Mouse (Mus musculus) large intestine, adult 2 months (tissue): ENCODE results near the gene Smagp. TPM values are rescaled to one million over a fixed set of nuclear protein-coding genes. Genes with fewer than 3 reads are reported as not detected.

Source experiments
- polyA plus RNA-seq: library from polyadenylated mRNA; depleted of rRNA; stranded (reverse); fragments of >200 nt; gene quantifications from 2 replicates; pipeline ENCODE4 v1.2.3, GENCODE M21; 2012; rRNA removed

Smagp gene
- polyA plus RNA-seq, 1 experiment = 206 TPM

Other genes starting within 250 kb of the Smagp start
- 0.07 and 0.18 TPM in 2 replicates for gene Gm5475, start 214.8 kb downstream of the Smagp start, polyA plus RNA-seq
- 42.1 and 56.1 TPM in 2 replicates for gene Slc11a2, start 211.9 kb downstream of the Smagp start, polyA plus RNA-seq
- 30.1 and 36.7 TPM in 2 replicates for gene Letmd1, start 167.9 kb downstream of the Smagp start, polyA plus RNA-seq
- gene Csrnp2, start 141.5 kb downstream of the Smagp start, polyA plus RNA-seq = 1.3 and 1.4 TPM in 2 replicates
- gene Tfcp2, start 84.9 kb downstream of the Smagp start, polyA plus RNA-seq = 3.4 and 4.0 TPM in 2 replicates
- gene Pou6f1, start 37.0 kb downstream of the Smagp start, polyA plus RNA-seq = 4.0 and 6.0 TPM in 2 replicates
- gene Dazap2, start 21.6 kb downstream of the Smagp start, polyA plus RNA-seq = 646 and 817 TPM in 2 replicates
- gene Bin2, start 32.6 kb upstream of the Smagp start, polyA plus RNA-seq = 4.5 and 9.9 TPM in 2 replicates
- 13.7 and 21.9 TPM in 2 replicates for gene Cela1, start 51.0 kb upstream of the Smagp start, polyA plus RNA-seq
- 48.3 and 70.0 TPM in 2 replicates for gene Galnt6, start 92.4 kb upstream of the Smagp start, polyA plus RNA-seq
- gene Slc4a8, start 124.8 kb upstream of the Smagp start, polyA plus RNA-seq = 1.2 and 1.8 TPM in 2 replicates
- 0.37 and 1.5 TPM in 2 replicates for gene Scn8a, start 232.9 kb upstream of the Smagp start, polyA plus RNA-seq